Mouse (Mus musculus): ENCODE measurements around the gene AC140267.1. TPM values are rescaled to one million over a fixed set of nuclear protein-coding genes. Genes with fewer than 3 reads are reported as not detected.

Gene AC140267.1
- polyA plus RNA-seq, 1 experiment from 2014 or later = not detected

- Histone ChIP-seq H3K4me1 (replicated peaks; ENCODE audit: insufficient read depth, low read length) (no peaks in the 10 kb centered on the region), H3K9ac (ENCODE audit: low read depth, low read length) (no peak overlapping the region), H3K9me3 (replicated peaks; ENCODE audit: low read length) (no peaks in the 10 kb centered on the region), H3K27ac (no peak overlapping the region), H3K4me3 (replicated peaks; ENCODE audit: low read depth, low read length) (no peak overlapping the region), H3K27me3 (ENCODE audit: insufficient read depth, low read length) (no peaks in the 10 kb centered on the region), H3K4me2 (ENCODE audit: low read length) (no peak overlapping the region), H3K36me3 (ENCODE audit: insufficient read depth, low read length) (no peaks in the 10 kb centered on the region)
- DNase-seq (ENCODE audit: low spot score) (no peak), ATAC-seq (replicated peaks; ENCODE audit: low FRiP score, low read depth) (no peak)
- TF ChIP-seq CTCF (IDR thresholded peaks at IDR 0.05; ENCODE audit: low read depth) = no peak
- WGBS = 85% methylated on average over 7 of the region's 7 CpGs
Observed at GRCm38 (mm10) chr15:80223751-80224150, 11.9 kb upstream of the AC140267.1 start.

GRCm38 (mm10) chr15:80225208-80225607 lies 10.4 kb upstream of the AC140267.1 start:
- DNase-seq (ENCODE audit: low spot score) (peak; percentile 82), ATAC-seq (replicated peaks; ENCODE audit: low FRiP score, low read depth) (peak; percentile 72)
- Histone ChIP-seq H3K4me2 (ENCODE audit: low read length) (no peak overlapping the region), H3K27ac (no peak overlapping the region), H3K27me3 (ENCODE audit: insufficient read depth, low read length) (no peaks in the 10 kb centered on the region), H3K4me3 (replicated peaks; ENCODE audit: low read depth, low read length) (no peak overlapping the region), H3K4me1 (replicated peaks; ENCODE audit: insufficient read depth, low read length) (no peaks in the 10 kb centered on the region), H3K36me3 (ENCODE audit: insufficient read depth, low read length) (no peaks in the 10 kb centered on the region), H3K9me3 (replicated peaks; ENCODE audit: low read length) (no peaks in the 10 kb centered on the region), H3K9ac (ENCODE audit: low read depth, low read length) (no peak overlapping the region)
- peak; percentile 97 for TF ChIP-seq CTCF (IDR thresholded peaks at IDR 0.05; ENCODE audit: low read depth)
- 21% methylated on average over 9 of the region's 9 CpGs for WGBS

- no peak; the same call in 1 of the 2 replicates for ATAC-seq (replicated peaks; ENCODE audit: low FRiP score, low read depth)
- no peak overlapping the region for H3K27ac ChIP-seq
- DNase-seq (ENCODE audit: low spot score) = peak; percentile 82
- TF ChIP-seq CTCF (IDR thresholded peaks at IDR 0.05; ENCODE audit: low read depth) = peak; percentile 83
- H3K4me1 ChIP-seq (replicated peaks; ENCODE audit: insufficient read depth, low read length) = no peaks in the 10 kb centered on the region
- H3K36me3 ChIP-seq (ENCODE audit: insufficient read depth, low read length) = no peaks in the 10 kb centered on the region
- no peak overlapping the region for H3K9ac ChIP-seq (ENCODE audit: low read depth, low read length)
- no peaks in the 10 kb centered on the region for H3K9me3 ChIP-seq (replicated peaks; ENCODE audit: low read length)
- H3K4me2 ChIP-seq (ENCODE audit: low read length) = no peak overlapping the region
- 42% methylated on average over 2 of the region's 2 CpGs for WGBS
- H3K4me3 ChIP-seq (replicated peaks; ENCODE audit: low read depth, low read length) = no peak overlapping the region
- H3K27me3 ChIP-seq (ENCODE audit: insufficient read depth, low read length) = no peaks in the 10 kb centered on the region
Observed at GRCm38 (mm10) chr15:80225796-80226195, 9.8 kb upstream of the AC140267.1 start.

GRCm38 (mm10) chr15:80228071-80228800 lies 7.4 kb upstream of the AC140267.1 start:
- peaks cover 4% of the 10 kb centered on the region; the same call in 1 of the 2 replicates for H3K4me1 ChIP-seq (replicated peaks; ENCODE audit: insufficient read depth, low read length)
- no peak overlapping the region for H3K4me2 ChIP-seq (ENCODE audit: low read length)
- DNase-seq (ENCODE audit: low spot score) (no peak), ATAC-seq (replicated peaks; ENCODE audit: low FRiP score, low read depth) (no peak)
- no peak overlapping the region for H3K27ac ChIP-seq
- H3K36me3 ChIP-seq (ENCODE audit: insufficient read depth, low read length) = no peaks in the 10 kb centered on the region
- no peak overlapping the region for H3K9ac ChIP-seq (ENCODE audit: low read depth, low read length)
- no peaks in the 10 kb centered on the region for H3K27me3 ChIP-seq (ENCODE audit: insufficient read depth, low read length)
- TF ChIP-seq CTCF (IDR thresholded peaks at IDR 0.05; ENCODE audit: low read depth) = no peak
- no peaks in the 10 kb centered on the region for H3K9me3 ChIP-seq (replicated peaks; ENCODE audit: low read length)
- WGBS = 79% methylated on average over 17 of the region's 17 CpGs
- no peak overlapping the region for H3K4me3 ChIP-seq (replicated peaks; ENCODE audit: low read depth, low read length)

GRCm38 (mm10) chr15:80232331-80232730 lies 3.3 kb upstream of the AC140267.1 start:
- DNase-seq (ENCODE audit: low spot score) = no peak
- no peak overlapping the region for H3K27ac ChIP-seq
- no peak overlapping the region for H3K4me3 ChIP-seq (replicated peaks; ENCODE audit: low read depth, low read length)
- peaks cover 14% of the 10 kb centered on the region; the same call in 1 of the 2 replicates for H3K36me3 ChIP-seq (ENCODE audit: insufficient read depth, low read length)
- no peak for TF ChIP-seq CTCF (IDR thresholded peaks at IDR 0.05; ENCODE audit: low read depth)
- 75% methylated on average over 2 of the region's 2 CpGs for WGBS
- no peaks in the 10 kb centered on the region for H3K27me3 ChIP-seq (ENCODE audit: insufficient read depth, low read length)
- H3K4me1 ChIP-seq (replicated peaks; ENCODE audit: insufficient read depth, low read length) = peaks cover 7% of the 10 kb centered on the region; the same call in 1 of the 2 replicates
- H3K9ac ChIP-seq (ENCODE audit: low read depth, low read length) = no peak overlapping the region
- H3K4me2 ChIP-seq (ENCODE audit: low read length) = no peak overlapping the region
- no peaks in the 10 kb centered on the region for H3K9me3 ChIP-seq (replicated peaks; ENCODE audit: low read length)
- no peak for ATAC-seq (replicated peaks; ENCODE audit: low FRiP score, low read depth)

GRCm38 (mm10) chr15:80233053-80233452 lies 2.6 kb upstream of the AC140267.1 start:
- H3K36me3 ChIP-seq (ENCODE audit: insufficient read depth, low read length) = peaks cover 17% of the 10 kb centered on the region; the same call in 1 of the 2 replicates
- no peaks in the 10 kb centered on the region for H3K9me3 ChIP-seq (replicated peaks; ENCODE audit: low read length)
- no peak overlapping the region; the same call in 1 of the 2 replicates for H3K4me3 ChIP-seq (replicated peaks; ENCODE audit: low read depth, low read length)
- peaks cover 7% of the 10 kb centered on the region; the same call in 1 of the 2 replicates for H3K4me1 ChIP-seq (replicated peaks; ENCODE audit: insufficient read depth, low read length)
- H3K9ac ChIP-seq (ENCODE audit: low read depth, low read length) = 0 out of 2 replicates have a peak overlapping the region, but pooled peaks have one; percentile 13
- peak overlapping the region; percentile 56 for H3K4me2 ChIP-seq (ENCODE audit: low read length)
- H3K27me3 ChIP-seq (ENCODE audit: insufficient read depth, low read length) = no peaks in the 10 kb centered on the region
- 33% methylated on average over 4 of the region's 4 CpGs for WGBS
- TF ChIP-seq CTCF (IDR thresholded peaks at IDR 0.05; ENCODE audit: low read depth) = no peak
- ATAC-seq (replicated peaks; ENCODE audit: low FRiP score, low read depth) (no peak), DNase-seq (ENCODE audit: low spot score) (no peak)
- peak overlapping the region; percentile 70 for H3K27ac ChIP-seq
